Mouse (Mus musculus) Muller cell, postnatal 12 days (primary cell): ENCODE measurements at regions not wholly inside any gene's neighbourhood (a gene's known extent, or its start where the extent isn't known, plus 50 kb on each side); places are given as distances from the start of the nearest gene placed in this dataset.
A peak's percentile ranks its signal among the peaks of the same experiment; 100 is the strongest.

ENCODE experiments used
- DNase-seq: peaks from one replicate; pipeline ENCODE4 v3.0.0-alpha.2; 2015; ENCODE audit errors: inconsistent ontology term

- no peak for DNase-seq
Observed at GRCm38 (mm10) chr13:78717686-78718431, 518.3 kb upstream of the Nr2f1 start.

DNA sequence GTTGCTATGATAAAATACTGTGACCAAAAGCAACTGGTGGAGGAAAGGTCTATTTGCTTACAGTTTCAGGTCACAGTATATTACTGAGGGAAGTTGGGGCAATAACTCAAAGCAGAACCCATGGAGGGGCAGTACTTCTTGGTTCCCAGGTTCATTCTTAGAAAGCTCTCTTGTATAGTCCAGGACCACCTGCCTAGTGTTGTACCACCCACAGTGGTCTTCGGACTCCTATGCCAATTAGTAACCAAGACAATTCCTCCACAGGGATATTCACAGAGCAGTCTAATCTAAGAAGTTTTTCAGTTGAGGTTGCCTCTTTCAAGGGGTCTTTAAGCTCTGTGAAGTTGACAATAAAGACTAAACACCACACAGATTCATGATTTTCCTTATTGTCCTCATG is 517.6 kb upstream of the Nr2f1 start:
- DNase-seq: no peak

DNA sequence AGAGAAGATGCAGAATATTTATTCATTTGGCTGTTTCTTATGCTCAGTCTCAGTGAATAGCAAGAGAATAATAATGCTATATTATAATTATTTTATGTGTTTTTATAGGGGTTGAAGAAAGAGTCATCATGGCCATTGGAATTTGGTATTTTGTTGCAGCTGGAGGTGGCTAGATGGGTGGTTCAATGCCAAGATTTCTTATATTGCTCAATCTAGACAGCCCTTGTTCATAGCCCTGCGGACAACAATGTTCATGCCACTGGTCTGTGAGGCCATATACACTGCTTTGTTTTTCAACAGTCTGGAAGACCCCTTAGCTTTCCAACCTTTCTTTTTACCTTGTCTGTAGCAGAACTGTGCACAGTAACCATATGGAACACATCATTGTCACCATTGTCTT is 505.1 kb upstream of the Nr2f1 start:
- peak; percentile 49 for DNase-seq

GRCm38 (mm10) chr13:78697814-78698519 is 498.4 kb upstream of the Nr2f1 start:
- peak; percentile 52 for DNase-seq

DNA sequence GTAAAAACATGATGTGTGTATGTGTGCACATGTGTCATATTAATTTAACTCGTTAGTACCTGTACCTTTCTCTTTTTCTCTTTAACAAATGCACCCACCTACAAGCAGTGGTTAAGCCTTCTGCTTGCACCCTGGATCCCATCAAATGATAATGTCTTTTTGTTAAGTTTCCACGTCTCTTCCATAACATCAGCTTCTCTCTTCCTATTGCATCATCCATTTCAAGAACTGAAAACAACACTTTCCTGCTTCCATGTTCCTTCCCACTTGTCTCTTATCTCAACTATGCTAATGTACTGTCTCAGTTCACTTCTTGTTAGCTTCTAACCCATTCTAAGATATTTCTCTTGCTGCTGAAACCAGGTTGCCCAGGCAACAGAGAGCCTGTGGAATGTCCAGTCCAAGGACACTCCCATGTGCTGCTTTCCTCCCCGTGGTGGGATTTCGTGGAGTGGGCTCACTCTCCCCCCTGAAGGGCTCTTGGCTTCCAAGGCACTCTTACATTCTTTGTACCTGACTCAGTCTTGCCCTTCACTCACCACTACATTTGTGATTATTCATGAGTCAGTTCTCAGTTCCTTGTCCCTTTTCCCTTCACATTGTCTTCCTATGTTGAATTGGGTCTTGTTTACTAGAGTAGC is 479.8 kb upstream of the Nr2f1 start:
- peak; percentile 89 for DNase-seq

DNA sequence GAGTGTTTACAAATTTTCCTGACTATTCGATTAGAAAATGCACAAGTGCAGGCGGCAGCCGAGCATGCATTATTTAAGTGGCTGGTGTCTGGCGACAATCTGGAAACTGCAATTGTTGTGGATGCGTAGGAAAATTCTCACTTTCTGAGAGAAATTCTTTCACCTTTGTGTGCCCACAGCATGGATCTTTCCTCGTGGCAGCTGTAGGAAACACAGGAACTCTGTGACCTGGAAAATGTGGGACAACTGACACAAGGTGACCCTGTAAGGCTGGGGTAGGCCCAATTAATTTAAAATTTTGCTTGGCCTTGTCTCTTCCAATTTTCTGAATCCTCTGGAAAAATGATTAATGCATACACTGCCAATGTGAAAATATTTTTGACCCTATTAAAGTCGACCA is 478.7 kb upstream of the Nr2f1 start:
- DNase-seq: peak; percentile 89

GRCm38 (mm10) chr13:78658285-78658684 is 458.7 kb upstream of the Nr2f1 start:
- DNase-seq: no peak

GRCm38 (mm10) chr13:78656766-78657165 is 457.2 kb upstream of the Nr2f1 start:
- DNase-seq: no peak

DNA sequence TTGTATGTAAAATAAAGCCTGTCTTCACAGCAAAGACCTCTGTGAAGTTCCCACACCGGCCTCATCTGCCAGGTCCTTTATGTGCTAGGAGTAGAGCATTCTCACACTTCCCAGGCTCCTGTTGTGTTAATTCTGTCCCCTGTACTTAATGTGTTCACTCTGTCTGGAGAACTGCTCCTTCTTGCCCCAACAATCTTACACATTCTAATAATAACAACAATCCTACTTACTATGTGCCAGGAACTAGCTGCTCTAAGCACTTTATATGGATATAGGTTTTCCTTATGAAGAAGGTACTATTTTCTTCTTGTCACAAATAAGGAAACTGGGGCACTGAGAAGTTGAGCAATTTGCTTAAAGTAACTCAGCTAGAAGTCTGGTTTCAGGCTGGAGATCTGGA is 456.6 kb upstream of the Nr2f1 start:
- DNase-seq: no peak

DNA sequence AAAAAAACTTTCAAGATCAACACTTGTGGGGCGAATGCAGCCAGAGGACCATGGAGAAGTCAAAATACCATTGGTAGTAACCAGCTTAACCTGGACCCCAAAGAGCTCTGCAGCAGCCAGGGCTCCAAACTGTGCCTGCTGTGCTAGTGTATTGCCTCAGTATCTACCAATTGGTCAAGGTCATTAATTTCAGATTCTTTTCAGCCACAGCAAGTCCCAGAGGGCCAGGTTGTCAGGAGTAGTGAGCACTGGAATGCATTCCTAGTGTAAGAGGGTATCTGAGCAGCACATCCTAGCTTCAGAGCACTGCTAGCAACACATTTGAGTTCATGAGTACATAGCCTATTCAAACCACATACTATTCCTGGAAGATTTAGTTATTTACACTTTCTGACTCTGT is 451.3 kb upstream of the Nr2f1 start:
- DNase-seq: no peak

DNA sequence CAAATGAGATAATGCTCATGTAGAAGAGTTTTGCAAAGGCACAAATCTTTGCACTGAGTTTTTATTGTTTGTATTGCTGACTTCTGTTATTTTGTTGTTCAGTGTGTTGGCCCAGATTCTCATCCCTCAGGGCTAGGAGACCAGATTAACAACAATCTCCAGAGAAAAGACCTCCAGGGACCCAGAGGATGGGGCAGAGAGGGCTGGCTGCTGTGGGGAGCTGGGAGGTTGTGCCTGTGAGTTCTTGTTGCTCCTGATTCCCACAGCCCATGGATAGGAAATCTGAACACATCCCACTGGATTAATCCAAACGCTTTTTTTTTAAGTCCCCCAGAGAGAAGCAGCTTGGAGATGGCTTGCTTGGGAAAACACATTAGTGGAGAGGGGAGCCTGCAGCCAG is 445.0 kb upstream of the Nr2f1 start:
- DNase-seq: no peak

- peak; percentile 95 for DNase-seq
Observed at GRCm38 (mm10) chr13:78643023-78643422, 443.5 kb upstream of the Nr2f1 start.

GRCm38 (mm10) chr13:78642443-78642729 is 442.8 kb upstream of the Nr2f1 start:
- DNase-seq: no peak

GRCm38 (mm10) chr13:78641687-78642442 is 442.3 kb upstream of the Nr2f1 start:
- peak; percentile 88 for DNase-seq

GRCm38 (mm10) chr13:78640340-78640739 is 440.8 kb upstream of the Nr2f1 start:
- no peak for DNase-seq

GRCm38 (mm10) chr13:78638462-78638861 is 438.9 kb upstream of the Nr2f1 start:
- no peak for DNase-seq

GRCm38 (mm10) chr13:78631609-78632008 is 432.1 kb upstream of the Nr2f1 start:
- no peak for DNase-seq

DNA sequence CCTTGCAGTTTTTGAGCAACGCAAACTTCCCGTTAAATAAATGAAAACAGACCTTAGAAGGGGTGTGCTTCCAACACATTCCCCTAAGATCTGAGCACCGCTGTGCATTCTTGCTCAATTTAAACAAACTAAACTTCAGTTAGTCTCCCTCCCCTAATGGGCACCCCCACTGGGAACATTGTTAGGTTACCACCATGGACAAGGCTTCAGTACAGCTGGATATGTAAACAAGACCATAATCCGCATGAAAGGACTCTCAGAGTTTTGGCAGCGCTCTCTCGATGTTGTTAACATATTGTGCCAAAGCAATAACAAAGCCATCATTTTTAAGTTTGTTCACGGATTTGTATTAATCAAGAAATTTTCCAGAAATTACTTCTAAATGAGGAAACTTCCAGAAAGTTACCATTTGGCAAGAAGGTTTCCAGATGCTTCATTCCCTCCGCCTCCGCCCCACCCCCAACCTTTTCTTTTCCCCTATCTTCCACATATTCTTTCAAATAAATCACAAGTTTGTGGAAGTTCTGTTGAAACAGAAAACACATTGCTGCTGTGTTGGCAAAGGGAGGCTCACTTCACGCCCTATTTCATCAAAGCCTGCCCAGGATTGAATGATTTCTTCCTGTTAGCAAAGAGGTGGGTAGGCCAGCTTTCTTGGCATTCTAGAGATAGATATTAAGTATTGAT is 429.6 kb upstream of the Nr2f1 start:
- peak; percentile 70 for DNase-seq

- no peak for DNase-seq
Observed at GRCm38 (mm10) chr13:78623652-78624051, 424.1 kb upstream of the Nr2f1 start.

- no peak for DNase-seq
Observed at GRCm38 (mm10) chr13:78602861-78603211, 403.3 kb upstream of the Nr2f1 start.

DNA sequence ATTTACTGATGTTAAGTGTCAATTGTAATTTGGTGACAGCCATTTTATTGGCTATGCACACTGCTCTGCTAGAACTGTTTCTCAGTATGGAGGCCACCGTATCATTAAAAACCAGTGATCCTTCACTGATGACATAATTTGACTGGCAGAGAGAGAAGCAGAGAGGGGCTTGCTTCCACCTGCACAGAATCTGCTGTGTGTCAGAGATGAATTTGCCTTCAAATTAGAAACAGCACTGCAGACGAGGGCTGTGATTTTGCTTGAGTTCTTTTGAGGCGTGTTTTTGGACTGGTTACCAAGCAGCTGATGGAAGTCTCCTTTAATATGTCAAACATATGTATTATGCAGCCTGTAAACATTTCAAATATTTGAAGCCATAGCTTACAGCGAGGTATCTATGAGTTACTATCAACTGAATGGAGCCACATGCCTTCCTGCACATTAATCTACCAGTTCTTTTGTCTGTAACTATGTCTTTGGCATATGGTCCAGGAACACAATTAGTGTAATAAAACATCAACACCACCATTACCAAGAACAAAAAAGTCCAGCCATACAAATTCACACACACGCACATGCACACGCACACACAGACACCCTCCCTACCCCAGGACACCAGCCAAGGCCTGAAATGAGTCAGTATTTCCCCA is 402.8 kb upstream of the Nr2f1 start:
- peak; percentile 17 for DNase-seq
